Mouse (Mus musculus) heart, embryonic 16.5 days (tissue): Measurements from ENCODE around the gene Uqcrc2. TPM values are rescaled to one million over a fixed set of nuclear protein-coding genes. Genes with fewer than 3 reads are reported as not detected.

Experiments
- ATAC-seq: fragments of 200-750 bp; cut with Nextera tagmentation; replicated peaks from 2 replicates; pipeline ENCODE4 v1.8.0; 2017; ENCODE audit warnings: moderate number of reproducible peaks; ENCODE audit not compliant: insufficient read depth, low FRiP score; ENCODE audit errors: extremely low read depth
- H3K27ac ChIP-seq: fragments of 300-500 bp; sonication (generic); 2 replicates; pipeline ENCODE4 v1.5.1; 2014; ENCODE audit warnings: mild to moderate bottlenecking, low read length, control low read depth, moderate library complexity
- H3K27me3 ChIP-seq: fragments of 300-500 bp; sonication (generic); 2 replicates; pipeline ENCODE4 v1.6.1; 2014; ENCODE audit warnings: low read length, mixed read lengths; ENCODE audit not compliant: control insufficient read depth, insufficient read depth
- H3K36me3 ChIP-seq: fragments of 300-500 bp; sonication (generic); 2 replicates; pipeline ENCODE4 v1.6.1; 2014; ENCODE audit not compliant: control insufficient read depth, insufficient read depth
- H3K4me1 ChIP-seq: fragments of 300-500 bp; sonication (generic); 2 replicates; pipeline ENCODE4 v1.6.1; 2014; ENCODE audit warnings: low read length, mixed read lengths; ENCODE audit not compliant: control insufficient read depth, insufficient read depth
- H3K4me2 ChIP-seq: fragments of 300-500 bp; sonication (generic); 2 replicates; pipeline ENCODE4 v1.6.1; 2014; ENCODE audit warnings: low read depth, mild to moderate bottlenecking, control low read depth, low read length
- H3K4me3 ChIP-seq: fragments of 300-500 bp; sonication (generic); 2 replicates; pipeline ENCODE4 v1.5.1; 2014; ENCODE audit warnings: mild to moderate bottlenecking, control low read depth, low read length
- H3K9ac ChIP-seq: fragments of 300-500 bp; sonication (generic); 2 replicates; pipeline ENCODE4 v1.6.1; 2014; ENCODE audit warnings: low read length, control low read depth
- H3K9me3 ChIP-seq: fragments of 300-500 bp; sonication (generic); replicated peaks from 2 replicates; pipeline ENCODE4 v1.6.1; 2016; ENCODE audit warnings: low read length; ENCODE audit not compliant: control insufficient read depth
- WGBS: fragments of 180-500 bp; shearing (Covaris S2); extraction: QIAGEN DNeasy Blood & Tissue Kit; methylation state at CpG from one replicate; pipeline ENCODE4 v1.1.7; 2014; 5-methylcytosine and 5-hydroxymethylcytosine counted together
- polyA plus RNA-seq: library from polyadenylated mRNA; unstranded; fragments of >200 nt; fragmentation: Nextera tagmentation; extraction: Ambion mirVana; gene quantifications from 2 replicates; pipeline ENCODE4 v1.2.1, GENCODE M21; 2015

Uqcrc2 gene
- 524 and 529 TPM in 2 replicates for polyA plus RNA-seq

GRCm38 (mm10) chr7:120634711-120635361 lies at the start of gene Uqcrc2:
Uqcrc2 (plus strand) TSS chr7:120635176.
- peak; percentile 98 for ATAC-seq
- Histone ChIP-seq H3K4me2 (peak within 1 kb of the TSS; percentile 85), H3K27me3 (no peaks in the 10 kb centered on the region), H3K9me3 (no peaks in the 10 kb centered on the region), H3K27ac (peak within 1 kb of the TSS; percentile 96), H3K4me1 (peaks cover 14% of the 10 kb centered on the region), H3K36me3 (peaks cover 16% of the 10 kb centered on the region), H3K9ac (peak within 1 kb of the TSS; percentile 97), H3K4me3 (peak within 1 kb of the TSS; percentile 62)
- WGBS: under 1% methylated on average over 45 of the region's 45 CpGs

- Histone ChIP-seq H3K36me3 (no peaks in the 10 kb centered on the region), H3K4me3 (peak overlapping the region; percentile 48), H3K9me3 (no peaks in the 10 kb centered on the region), H3K27ac (no peak overlapping the region), H3K4me2 (peak overlapping the region; percentile 72), H3K9ac (peak overlapping the region; percentile 34), H3K4me1 (no peaks in the 10 kb centered on the region), H3K27me3 (peaks cover 17% of the 10 kb centered on the region)
- WGBS: 86% methylated on average over 4 of the region's 4 CpGs
- no peak for ATAC-seq
Measured at GRCm38 (mm10) chr7:120597203-120597743, 37.7 kb upstream of the Uqcrc2 start.

- 8% methylated on average over 41 of the region's 41 CpGs for WGBS
- Histone ChIP-seq H3K27me3 (peaks cover 17% of the 10 kb centered on the region), H3K4me2 (peak overlapping the region; percentile 72), H3K36me3 (no peaks in the 10 kb centered on the region), H3K4me3 (peak overlapping the region; percentile 48), H3K9me3 (no peaks in the 10 kb centered on the region), H3K27ac (no peak overlapping the region), H3K4me1 (no peaks in the 10 kb centered on the region), H3K9ac (peak overlapping the region; percentile 34)
- ATAC-seq: no peak; the same call in 1 of the 2 replicates
Measured at GRCm38 (mm10) chr7:120597744-120598243, 37.2 kb upstream of the Uqcrc2 start.

GRCm38 (mm10) chr7:120598355-120598754 lies 36.6 kb upstream of the Uqcrc2 start:
- no peak overlapping the region for H3K9ac ChIP-seq
- WGBS: 77% methylated on average over 7 of the region's 7 CpGs

GRCm38 (mm10) chr7:120620075-120620771 lies 14.8 kb upstream of the Uqcrc2 start:
- H3K9ac ChIP-seq: no peak overlapping the region
- H3K4me2 ChIP-seq: no peak overlapping the region
- no peak overlapping the region for H3K27ac ChIP-seq
- no peak overlapping the region for H3K4me3 ChIP-seq
- no peaks in the 10 kb centered on the region for H3K4me1 ChIP-seq
- no peaks in the 10 kb centered on the region; the same call in 1 of the 2 replicates for H3K9me3 ChIP-seq
- H3K27me3 ChIP-seq: no peaks in the 10 kb centered on the region
- no peaks in the 10 kb centered on the region for H3K36me3 ChIP-seq
- ATAC-seq: no peak
- 72% methylated on average over 8 of the region's 8 CpGs for WGBS

More at GRCm38 (mm10) chr7:120598355-120598754, 36.6 kb upstream of the Uqcrc2 start:
- Histone ChIP-seq H3K4me2 (peak overlapping the region; percentile 72; the same call in 1 of the 2 replicates), H3K4me3 (no peak overlapping the region), H3K36me3 (no peaks in the 10 kb centered on the region), H3K27me3 (peaks cover 17% of the 10 kb centered on the region), H3K4me1 (no peaks in the 10 kb centered on the region), H3K9me3 (no peaks in the 10 kb centered on the region), H3K27ac (no peak overlapping the region)
- ATAC-seq: no peak

- no peak overlapping the region for H3K4me2 ChIP-seq
- WGBS: 80% methylated on average over 9 of the region's 9 CpGs
- H3K36me3 ChIP-seq: no peaks in the 10 kb centered on the region
- no peak overlapping the region for H3K27ac ChIP-seq
- no peaks in the 10 kb centered on the region for H3K4me1 ChIP-seq
- no peak for ATAC-seq
- H3K9ac ChIP-seq: no peak overlapping the region
- no peaks in the 10 kb centered on the region for H3K27me3 ChIP-seq
- H3K4me3 ChIP-seq: no peak overlapping the region
- no peaks in the 10 kb centered on the region; the same call in 1 of the 2 replicates for H3K9me3 ChIP-seq
Measured at GRCm38 (mm10) chr7:120620841-120621240, 14.1 kb upstream of the Uqcrc2 start.

- Histone ChIP-seq H3K27me3 (no peaks in the 10 kb centered on the region), H3K27ac (no peak overlapping the region), H3K4me2 (no peak overlapping the region), H3K9me3 (no peaks in the 10 kb centered on the region), H3K4me1 (peaks cover 14% of the 10 kb centered on the region), H3K4me3 (no peak overlapping the region), H3K36me3 (peaks cover under 1% of the 10 kb centered on the region; the same call in 1 of the 2 replicates), H3K9ac (no peak overlapping the region)
- no peak for ATAC-seq
- 60% methylated on average over 1 of the region's 1 CpGs for WGBS
Measured at GRCm38 (mm10) chr7:120632518-120632917, 2.5 kb upstream of the Uqcrc2 start.

GRCm38 (mm10) chr7:120634301-120634700 lies 675 bp upstream of the Uqcrc2 start:
- Histone ChIP-seq H3K9me3 (no peaks in the 10 kb centered on the region), H3K27ac (peak overlapping the region; percentile 96), H3K27me3 (no peaks in the 10 kb centered on the region), H3K4me3 (peak overlapping the region; percentile 62), H3K4me1 (peaks cover 14% of the 10 kb centered on the region), H3K9ac (peak overlapping the region; percentile 97), H3K36me3 (peaks cover 11% of the 10 kb centered on the region), H3K4me2 (peak overlapping the region; percentile 76)
- WGBS: 8% methylated on average over 9 of the region's 9 CpGs
- no peak for ATAC-seq
